Mouse (Mus musculus) liver, adult 2 months (tissue): ENCODE results near the gene Nlrp6.

Experiments
- CTCF ChIP-seq: fragments of 200-500 bp; IDR thresholded peaks from 2 replicates; pipeline ENCODE4 v1.5.1; 2011; ENCODE audit warnings: low read depth, low read length, control low read depth
- POLR2A ChIP-seq: fragments of 200-500 bp; IDR thresholded peaks from 2 replicates; pipeline ENCODE4 v1.6.1; 2011; ENCODE audit warnings: low read length, control low read depth; ENCODE audit not compliant: insufficient read depth; ENCODE audit errors: extremely low read depth

DNA sequence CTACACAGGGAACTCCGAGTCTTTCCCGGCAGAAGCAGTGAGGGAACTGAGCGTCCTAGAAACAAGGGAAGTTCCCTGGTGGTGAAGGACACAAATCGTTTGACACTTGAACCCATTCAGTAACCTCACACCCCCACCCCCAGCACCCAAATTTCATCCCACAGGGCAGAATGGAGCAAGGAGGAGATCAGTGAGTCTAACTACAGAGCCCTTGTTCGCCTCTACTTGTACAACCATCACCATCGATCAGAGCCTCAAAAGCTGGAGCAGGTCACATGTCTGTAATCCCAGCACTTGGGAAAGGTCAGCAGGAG, 35.8 kb downstream of the Nlrp6 start:
- TF ChIP-seq CTCF (no peak), POLR2A (no peak)
